Mouse (Mus musculus): Measurements from ENCODE around the gene 4930519G04Rik.
A peak's percentile ranks its signal among the peaks of the same experiment; 100 is the strongest.
"Not testable (repeated sequence)": the region's sequence is repeated elsewhere in the genome, so short reads cannot be mapped to it uniquely, and the experiment has no call there.

4930519G04Rik gene

DNA sequence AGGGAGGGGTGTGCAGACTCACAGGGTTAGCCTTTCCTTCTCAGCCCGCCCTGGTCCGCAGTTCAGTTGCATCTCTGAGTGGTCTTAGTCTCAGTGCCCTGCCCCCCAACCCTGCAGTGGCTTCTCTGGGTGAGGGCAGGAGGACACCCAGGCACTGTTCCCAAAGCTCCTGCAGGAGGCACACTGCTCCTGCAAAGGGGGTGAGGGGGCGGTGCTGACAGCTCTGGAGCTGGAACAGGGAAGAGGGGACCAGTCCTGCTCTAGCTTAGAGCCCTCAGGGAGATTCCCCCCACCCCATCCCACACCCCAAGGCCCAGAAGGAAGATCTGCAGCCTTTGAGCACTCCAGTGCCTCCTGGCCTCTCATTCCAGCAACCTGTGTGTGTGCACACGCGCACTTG, 10.8 kb upstream of the 4930519G04Rik start:
- DNase-seq: no peak

DNA sequence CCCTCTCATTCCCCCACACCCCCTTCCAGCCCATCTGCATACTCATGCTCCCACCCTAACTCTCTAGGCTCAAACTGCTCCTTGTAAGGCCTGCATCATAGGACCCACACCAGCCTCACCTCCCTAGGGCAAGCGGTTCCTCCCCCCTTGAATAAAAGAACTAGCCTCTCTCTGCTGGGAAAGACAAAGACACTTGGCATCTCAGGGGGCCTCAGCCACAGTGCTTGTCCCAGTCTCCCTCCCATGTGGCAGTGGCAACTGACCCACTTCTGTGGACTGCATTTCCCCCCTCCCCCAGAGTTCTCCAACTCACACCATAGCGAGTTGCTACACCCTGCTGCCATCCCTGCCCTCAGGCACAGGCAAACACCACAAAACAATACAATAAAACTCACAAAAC, 9.1 kb upstream of the 4930519G04Rik start:
- DNase-seq: not testable (repeated sequence)

DNA sequence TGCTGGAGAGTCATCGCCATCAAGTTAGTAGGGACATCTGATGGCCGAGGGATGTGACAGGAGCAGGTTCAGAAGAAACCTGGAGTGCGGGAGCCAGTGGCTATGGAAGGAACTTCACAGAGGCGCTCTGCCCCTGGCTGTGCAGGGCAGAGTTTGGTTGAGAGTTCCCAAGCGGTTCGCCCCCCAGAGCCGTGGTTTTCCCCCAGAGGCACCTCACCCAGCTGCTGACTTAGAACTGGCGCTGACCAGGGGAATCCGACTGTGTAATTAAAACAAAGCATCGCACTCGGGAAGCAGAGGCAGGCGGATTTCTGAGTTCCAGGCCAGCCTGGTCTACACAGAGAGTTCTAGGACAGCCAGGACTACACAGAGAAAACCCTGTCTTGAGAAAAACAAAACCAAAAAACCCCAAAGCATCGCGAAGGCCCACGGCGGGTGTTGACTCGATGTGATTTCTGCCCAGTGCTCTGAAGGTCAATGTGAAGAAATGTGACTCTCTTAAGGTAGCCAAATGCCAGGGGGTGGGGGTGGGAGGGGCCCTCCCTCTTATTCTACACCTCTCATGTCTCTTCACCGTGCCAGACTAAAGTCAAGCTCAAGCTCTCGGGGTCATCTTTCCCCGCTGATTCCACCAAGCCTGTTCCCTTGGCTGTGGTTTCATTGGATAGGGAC, 1.8 kb upstream of the 4930519G04Rik start:
- no peak for DNase-seq

DNA sequence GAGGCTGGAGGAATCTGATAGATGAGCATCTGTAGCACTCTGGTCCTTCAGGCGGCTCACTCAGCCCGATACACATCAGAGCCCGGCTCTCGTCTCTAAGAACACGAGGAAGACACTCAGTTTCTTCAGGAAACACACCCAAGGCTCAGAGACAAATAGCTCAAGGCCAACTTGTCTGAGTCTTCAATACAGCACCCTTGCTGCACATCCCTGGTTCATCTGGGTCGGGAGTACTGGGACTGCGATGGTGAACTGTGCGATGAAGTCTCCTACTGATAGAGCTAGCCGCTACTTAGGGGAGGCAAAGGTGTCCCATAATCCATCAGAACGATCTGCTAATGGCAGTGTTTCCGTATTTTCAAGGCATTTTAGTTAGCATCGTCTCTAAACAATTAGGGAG, 5.1 kb downstream of the 4930519G04Rik start, which contains the start of gene Gm9936:
Gene Gm9936 (minus strand): TSS at position 101 of the 400 bp plus-strand sequence.
- no peak for DNase-seq

DNA sequence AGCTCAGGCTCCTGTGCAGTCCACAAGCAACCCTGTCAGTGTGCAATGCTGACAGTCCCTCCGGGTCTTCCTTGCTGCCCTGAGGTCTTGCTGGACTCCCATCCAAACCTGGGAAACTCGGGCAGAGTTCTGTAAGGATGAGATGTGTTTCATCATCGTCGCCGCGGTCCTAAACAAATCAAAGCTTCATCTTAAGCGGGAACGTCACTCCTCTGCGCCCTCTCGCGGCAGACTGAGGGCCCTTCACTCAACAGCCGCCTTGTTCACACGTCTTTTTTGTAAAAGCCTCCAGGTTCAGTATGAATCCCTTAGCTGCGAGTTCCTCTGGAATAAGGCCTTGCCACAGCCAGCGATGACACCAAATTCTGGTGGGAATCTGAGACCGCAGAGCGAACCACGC, 5.8 kb downstream of the 4930519G04Rik start:
- peak; percentile 87 for DNase-seq

DNA sequence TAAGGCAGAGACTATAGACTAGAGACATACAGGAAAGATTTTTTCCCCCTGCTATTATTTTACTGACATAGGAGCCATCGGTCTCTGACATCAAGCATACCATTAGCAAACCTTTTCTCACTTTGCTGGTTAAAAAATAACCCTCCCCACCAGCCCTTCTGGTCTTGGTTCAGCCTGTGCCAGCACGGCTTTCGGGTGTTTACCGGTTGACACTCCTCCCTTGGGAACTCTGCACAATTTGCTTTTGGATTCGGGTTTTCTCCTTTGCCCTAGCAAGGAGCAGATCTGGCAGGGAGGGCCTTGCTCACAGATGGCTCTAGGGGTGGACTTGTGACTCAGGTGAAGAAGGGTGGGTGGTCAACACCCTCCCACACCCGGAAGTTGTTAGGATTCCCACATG, 8.3 kb downstream of the 4930519G04Rik start:
- no peak for DNase-seq

DNA sequence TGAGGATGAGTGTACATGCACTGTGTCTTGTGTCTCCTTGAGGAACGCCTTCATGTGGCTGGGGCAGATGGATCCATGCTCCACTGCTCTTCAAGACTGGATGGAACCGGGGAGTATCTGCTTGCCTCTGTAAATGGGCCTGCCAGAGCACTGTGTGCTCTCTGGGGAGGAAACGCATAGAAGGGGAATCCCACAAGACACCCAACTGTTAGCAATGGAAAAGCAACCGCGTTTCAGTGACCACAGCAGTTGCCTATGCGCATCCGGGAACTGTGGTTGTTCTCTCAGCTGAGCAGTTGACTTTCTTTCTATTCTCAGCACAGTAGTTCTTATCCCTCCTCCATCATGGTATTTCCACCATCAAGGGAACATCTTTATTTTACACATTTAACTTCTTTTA, 11.3 kb downstream of the 4930519G04Rik start:
- DNase-seq: no peak

DNA sequence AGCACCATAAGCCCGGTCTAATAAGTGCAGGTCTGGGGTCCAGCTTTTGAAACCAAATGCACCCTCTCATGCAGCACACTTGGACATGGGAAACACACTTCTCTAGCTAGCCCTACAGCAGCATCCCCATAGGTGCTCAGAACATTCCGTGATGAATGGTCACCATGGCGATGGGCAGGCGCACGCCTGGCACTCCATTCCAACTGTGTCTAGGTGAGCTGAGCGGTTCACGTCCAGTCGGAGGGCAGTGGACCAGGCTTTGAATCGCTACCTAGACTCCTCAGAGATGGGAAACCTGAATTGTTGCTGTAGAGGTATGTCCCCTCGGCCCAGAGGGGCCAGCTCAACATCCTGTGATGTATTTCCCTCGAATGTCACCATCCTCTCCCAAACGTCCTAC, 11.8 kb downstream of the 4930519G04Rik start:
- no peak for DNase-seq

DNA sequence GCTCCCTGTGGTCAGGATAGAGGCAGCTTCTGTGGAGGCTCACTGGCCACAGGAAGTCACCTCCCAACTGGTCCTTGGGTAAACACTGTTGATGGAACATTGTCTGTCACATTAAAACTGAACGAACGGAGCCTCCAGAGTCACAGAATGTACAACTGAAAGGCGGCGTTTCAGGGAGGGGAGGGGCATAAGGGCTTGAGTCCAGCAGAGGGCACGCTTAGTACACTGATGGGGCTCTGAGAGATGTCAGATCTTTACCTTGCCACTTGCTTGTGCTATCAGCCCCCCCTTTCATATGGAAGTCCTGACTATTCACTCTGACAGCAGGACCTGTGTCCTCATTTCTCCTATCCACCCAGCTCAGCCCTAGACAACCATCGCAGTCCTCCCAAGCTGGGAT, 22.4 kb downstream of the 4930519G04Rik start:
- no peak for DNase-seq

DNA sequence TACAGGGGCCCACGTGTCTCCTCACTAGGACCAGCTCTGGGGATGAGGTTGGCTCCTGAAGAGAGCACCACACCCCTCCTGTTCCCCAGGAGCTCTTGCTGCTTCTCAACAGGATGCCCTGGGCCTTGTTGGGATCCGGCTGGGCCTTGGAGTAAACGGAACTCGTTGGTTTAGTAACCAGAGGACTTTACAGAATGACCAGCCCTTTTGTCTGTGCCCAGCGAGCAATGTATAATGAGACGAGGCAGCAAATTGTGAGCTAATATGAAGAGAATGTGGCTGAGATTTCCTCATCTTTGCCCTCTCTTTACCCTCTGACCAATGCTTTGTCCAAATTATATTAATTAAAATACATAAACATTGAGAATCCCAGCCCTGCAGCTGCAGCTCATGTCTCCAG, 22.9 kb downstream of the 4930519G04Rik start:
- no peak for DNase-seq

DNA sequence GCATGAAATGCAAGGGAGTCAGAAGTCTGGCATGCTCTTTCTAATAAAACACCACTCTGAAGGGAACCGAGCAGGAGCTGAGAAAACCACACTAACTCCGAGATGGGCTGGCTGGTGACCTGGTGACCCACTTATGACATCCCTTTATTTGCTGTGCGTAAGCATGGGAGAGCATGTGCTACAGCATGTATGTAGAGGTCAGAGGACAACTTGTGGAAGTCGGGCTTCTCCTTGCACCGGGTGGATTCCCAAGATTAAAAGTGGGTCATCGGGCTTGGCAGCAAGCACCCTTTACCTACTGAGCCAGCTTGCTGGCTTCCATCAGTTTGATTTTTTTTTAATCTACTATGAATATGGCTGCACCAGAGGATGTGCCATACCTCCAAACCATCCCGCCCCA, 24.0 kb downstream of the 4930519G04Rik start:
- DNase-seq: no peak

DNA sequence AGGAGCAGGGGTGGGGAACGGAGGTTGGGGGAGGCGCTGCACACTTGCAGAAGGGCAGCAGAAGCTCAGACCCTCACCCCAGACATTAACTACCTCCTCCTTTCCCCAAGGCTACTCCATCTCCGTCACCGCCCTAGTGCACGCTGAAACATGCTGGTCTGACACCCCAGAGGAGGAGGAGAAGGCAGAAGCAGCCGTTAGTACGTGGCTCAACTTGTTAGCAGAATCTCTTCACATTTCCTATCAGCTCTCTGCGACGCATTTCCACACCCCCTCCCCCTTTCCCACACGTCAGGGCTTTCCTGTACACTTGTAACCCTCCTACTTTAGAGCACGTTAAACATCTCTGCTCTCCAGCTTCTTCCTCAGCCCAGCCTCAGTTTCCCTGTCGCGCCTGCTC, 25.9 kb downstream of the 4930519G04Rik start:
- DNase-seq: no peak

DNA sequence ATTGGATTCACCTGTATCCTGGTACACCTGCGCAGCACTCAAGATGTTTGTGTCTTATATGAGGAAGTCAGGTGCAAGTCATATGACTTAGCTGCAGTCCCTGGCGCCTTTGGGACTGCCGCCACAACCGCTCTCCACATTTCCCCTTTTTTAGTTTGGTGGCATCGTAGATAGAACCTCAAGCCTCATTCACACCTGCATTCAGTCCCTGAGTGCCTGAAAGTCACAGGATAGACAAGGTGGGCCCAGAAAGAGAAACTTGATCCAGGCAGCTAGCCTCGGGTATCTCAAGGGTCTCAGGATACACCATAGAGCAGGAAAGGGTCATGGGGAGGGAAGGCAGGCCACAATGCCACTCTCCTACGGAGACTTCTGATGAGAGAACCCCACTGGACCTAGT, 28.9 kb downstream of the 4930519G04Rik start:
- DNase-seq: not testable (repeated sequence)

DNA sequence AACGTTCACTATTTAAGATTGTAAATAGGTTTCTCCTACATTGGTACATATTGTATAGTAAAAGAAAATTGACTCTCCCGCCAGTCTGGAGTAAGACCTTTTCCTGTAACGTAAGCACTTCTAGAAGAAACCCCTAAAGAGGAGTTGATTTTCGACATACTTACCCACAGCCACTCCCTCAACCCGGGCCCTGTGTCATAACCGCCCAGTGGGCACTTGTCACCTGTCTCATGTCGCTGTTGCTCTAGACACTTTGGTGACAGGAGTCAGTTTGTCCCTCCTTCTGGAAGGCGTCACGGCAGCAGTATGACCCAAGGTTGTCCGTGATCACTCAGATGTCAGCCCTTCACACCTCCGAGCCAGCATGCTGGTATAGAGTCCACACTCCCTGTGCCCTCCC, 29.6 kb downstream of the 4930519G04Rik start:
- no peak for DNase-seq

DNA sequence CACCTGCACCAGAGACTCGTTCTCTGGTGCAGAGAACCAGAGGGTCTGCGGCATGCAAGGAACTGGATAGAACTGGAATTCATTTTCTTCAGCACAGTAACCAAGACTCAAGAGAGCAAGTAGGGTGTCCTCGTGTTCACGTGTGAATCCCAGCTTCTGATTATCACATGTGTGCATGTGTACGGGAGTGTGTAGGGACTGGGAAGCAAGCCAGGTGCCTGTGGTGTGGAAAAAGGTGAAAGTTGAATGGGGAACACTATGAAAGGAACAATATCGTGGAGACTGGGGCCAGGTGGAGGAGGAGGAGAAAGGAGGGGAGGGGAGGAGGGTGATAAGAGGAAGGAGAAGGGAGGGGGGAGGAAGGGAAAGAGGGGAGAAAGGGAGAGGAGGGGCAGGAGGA, 33.3 kb downstream of the 4930519G04Rik start:
- no peak for DNase-seq

DNA sequence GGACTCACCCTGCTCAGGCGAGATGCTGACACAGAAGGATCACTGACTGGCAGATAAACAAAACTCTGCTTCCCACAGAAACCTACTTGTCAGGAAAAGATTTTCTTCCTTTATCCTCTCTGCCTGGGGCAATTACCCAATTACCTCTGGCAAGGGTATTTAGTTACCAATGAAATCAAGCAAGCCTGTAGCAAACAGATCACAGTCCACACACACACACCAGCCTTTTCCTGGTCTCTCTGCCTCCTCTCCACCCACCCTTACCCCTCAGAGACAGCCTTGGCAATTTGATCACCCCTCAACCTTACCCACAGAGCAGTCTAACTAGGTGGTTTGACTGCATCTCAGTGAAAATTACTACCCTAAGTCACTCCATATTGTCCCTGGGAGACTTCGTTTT, 35.5 kb downstream of the 4930519G04Rik start:
- DNase-seq: no peak

DNA sequence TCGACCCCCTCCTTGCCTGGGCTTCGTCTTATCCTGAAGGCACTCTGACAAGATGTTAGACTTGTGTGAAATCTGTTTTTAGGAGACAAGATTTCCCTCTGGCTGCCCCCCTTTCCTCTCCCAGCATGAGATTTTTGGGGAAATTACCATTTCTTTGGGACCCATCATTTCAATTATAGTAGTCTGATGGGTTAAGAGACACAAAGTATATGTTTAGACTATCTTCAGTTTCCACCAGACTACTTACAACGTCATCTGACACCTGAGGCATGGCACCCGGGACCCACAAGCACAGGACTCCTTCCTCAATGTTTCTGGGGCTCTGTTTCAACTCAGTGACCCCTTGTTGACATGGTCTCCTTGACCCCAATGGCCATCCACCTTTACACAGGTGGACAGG, 42.1 kb downstream of the 4930519G04Rik start:
- no peak for DNase-seq

DNA sequence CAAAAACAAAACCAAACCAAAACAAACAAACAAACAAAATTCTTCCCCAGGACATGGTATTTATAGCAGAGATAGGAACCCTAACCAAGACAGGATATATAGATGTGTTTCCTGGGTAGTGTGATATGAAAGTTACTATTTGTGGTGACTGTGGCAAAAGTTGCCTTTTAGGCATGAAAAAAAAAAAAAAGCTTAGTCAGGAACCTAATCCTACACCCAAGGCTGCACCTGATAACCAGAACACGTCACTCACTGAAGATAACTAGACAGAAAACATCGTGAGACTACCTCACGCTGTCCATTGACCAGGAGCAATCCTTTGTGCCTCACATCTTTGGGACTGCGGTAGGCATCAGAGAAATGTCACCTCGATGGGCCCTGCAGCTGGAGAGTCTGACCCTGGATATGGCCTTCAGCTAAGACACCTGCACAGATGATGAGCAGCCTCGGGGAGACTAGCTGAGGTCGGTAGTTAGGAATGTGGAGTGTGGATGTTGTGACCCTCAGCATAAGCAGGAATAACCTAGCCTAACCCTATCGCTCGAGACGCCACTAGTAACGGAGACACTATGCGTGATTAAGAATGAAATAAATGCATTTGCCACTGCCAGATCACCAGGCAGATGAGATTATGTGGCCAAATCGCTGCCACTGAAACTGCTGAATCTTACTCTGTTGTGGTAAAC, 43.4 kb downstream of the 4930519G04Rik start, which contains the start of gene Oasl2:
Gene Oasl2 (plus strand): TSS at position 249 of the 686 bp plus-strand sequence.
- no peak for DNase-seq

DNA sequence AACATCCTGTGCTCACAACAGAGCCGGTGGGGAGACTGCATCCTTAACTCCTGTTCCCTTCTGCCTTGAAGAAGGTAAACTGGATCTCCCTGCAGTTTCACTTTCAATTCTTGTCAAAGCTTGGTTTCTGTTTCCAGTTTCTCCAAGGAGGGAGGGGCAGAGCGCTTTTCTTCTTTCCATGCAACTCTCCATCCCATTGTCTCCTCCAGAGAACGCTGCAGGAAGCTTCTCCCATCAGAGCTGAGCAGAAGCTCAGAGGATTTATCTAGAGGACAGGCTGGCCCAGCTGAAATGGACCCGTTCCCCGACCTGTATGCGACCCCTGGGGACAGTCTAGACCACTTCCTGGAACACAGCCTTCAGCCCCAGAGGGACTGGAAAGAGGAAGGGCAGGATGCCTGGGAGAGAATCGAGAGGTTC, 43.9 kb downstream of the 4930519G04Rik start:
- DNase-seq: no peak

DNA sequence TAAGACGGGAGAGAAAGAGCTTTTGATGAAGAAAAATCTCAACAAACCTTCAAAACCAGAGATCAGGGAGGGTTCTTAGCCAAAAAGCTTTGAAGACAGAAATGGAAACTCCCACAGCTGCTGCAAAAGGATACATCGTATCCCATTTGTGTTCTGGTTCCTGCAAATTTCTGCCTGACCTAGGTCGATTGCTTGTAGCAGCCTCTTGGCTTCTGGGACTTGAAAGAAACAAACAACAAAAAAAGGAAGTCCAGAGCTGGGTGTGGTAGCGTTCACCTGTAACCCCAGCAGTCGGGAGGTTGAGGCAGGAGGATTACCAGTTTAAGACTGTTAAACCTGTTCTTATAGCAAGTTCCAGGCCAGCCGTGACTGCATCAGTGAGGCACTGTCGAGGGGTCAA, 45.4 kb downstream of the 4930519G04Rik start:
- DNase-seq: no peak

DNA sequence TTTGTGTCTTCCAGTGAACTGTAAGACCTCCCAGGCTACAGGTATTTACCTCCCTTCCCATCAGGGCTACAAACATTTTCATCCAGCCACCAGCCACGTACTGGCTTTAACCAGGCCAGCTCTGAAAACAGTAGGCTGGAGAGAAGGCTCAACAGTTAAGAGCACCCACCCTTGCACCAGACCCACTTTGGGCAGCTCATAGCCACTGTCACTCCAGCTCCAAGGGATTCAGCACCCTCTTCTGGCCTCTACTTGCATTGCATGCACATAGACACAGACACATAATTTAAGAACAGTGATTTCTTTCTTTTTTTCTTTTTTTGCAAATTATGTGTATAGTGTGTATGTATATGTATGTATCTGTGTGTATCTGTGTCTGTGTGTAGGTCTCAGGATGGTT, 48.9 kb downstream of the 4930519G04Rik start:
- DNase-seq: peak; percentile 54

DNA sequence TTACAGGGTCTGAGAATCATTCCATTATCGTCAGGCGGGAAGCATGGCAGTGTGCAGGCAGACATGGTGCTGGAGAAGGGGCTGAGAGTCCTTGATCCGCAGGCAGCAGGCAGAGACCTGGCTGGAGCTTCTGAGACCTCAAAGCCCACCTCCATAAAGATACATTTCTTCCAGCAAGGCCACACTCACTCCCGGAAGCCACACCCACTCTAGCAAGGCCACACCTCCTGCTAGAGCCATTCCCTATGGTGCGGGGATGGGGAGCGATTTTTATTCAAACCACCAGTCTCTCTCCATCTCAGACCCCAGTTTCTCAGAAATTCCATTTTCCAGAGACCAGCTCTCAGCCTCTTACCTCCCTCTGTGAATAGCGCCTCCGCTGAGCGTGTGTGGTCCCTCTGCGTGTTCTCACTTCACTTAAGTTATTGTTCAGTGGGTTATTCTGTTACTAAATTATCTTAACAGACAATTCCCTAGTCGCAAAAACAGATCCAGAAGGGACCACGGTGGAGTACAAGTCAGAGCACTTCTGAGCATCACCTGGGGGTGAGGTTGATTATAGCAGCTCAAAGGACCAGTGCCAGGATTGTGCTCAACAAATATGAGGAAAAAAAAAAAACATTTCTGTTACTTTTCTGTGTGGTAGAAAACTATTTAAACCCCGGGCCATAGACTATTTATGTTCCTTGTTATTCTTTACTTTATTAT, 55.3 kb downstream of the 4930519G04Rik start:
- no peak for DNase-seq

DNA sequence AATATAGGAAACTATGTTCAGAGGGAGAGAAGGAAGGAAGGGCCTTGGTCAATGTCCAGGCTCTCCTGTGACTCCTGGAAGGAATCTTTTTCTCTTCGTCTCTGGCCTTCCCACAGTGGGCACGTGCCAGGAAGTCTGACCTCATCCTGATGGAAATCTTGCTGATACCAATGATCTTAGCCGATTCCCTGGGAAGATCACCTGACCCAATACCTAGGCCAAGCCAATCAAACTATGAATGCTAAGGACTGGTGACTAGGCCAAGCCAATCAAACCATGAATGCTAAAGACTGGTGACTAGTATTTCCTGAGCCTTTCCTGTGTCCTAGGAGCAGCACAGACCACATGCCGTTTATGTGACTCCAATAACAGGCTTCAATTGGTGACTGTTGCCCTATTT, 60.2 kb downstream of the 4930519G04Rik start:
- no peak for DNase-seq

DNA sequence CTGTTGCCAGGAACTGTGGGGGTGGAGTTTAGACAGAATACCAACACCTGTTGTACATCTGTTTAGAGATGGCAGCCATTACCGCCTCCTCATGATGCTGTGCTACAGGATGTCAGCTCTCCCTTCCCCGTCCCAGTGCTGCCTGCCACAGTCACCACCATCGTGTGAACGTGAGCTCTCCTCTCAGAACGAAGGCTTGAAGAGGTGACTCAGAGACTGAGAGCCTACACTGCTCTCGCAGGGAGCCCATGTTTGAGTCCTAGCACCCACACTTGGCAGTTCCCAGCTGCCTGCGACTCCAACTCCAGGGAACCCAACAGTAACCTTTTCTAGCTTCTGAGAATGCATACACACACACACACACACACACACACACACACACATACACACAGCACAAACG, 61.4 kb downstream of the 4930519G04Rik start:
- DNase-seq: no peak
